Mouse (Mus musculus): ENCODE results near the gene Pde4d.

- TF ChIP-seq MYOD1 (IDR thresholded peaks at IDR 0.05; ENCODE audit: control insufficient read depth, insufficient read length, low read depth), result no peak
- no peak for TF ChIP-seq CTCF (IDR thresholded peaks at IDR 0.05; ENCODE audit: control insufficient read depth, insufficient read depth, insufficient read length)
- TF ChIP-seq USF1 (IDR thresholded peaks at IDR 0.05; ENCODE audit: low read depth), result no peak
- TF ChIP-seq CEBPB (IDR thresholded peaks at IDR 0.05; ENCODE audit: low read depth), result no peak
- TF ChIP-seq MYOG (IDR thresholded peaks at IDR 0.05; ENCODE audit: control insufficient read depth, extremely low read depth, insufficient read length), result no peak
- no peak for TF ChIP-seq MAX (IDR thresholded peaks at IDR 0.05)
- no peak for TF ChIP-seq FOSL1 (IDR thresholded peaks at IDR 0.05; ENCODE audit: insufficient read depth, low read length, poor library complexity, severe bottlenecking)
Measured at GRCm38 (mm10) chr13:109205541-109205940, 755.8 kb downstream of the Pde4d start.
